Mouse (Mus musculus) lung, embryonic 14.5 days (tissue): ENCODE data around the gene Kctd20. TPM values are rescaled to one million over a fixed set of nuclear protein-coding genes. Genes with fewer than 3 reads are reported as not detected.

Source experiments
- ATAC-seq: fragments of 200-750 bp; cut with Nextera tagmentation; 2 replicates; pipeline ENCODE4 v1.8.0; 2017; ENCODE audit warnings: mild to moderate bottlenecking, moderate TSS enrichment, moderate library complexity; ENCODE audit not compliant: insufficient read depth
- DNase-seq: peaks from one replicate; pipeline ENCODE4 v3.0.0-alpha.2; 2015
- H3K27ac ChIP-seq: fragments of 300-500 bp; sonication (generic); 2 replicates; pipeline ENCODE4 v1.5.1; 2014; ENCODE audit warnings: low read depth, mild to moderate bottlenecking, moderate library complexity
- H3K27me3 ChIP-seq: fragments of 300-500 bp; sonication (generic); 2 replicates; pipeline ENCODE4 v1.6.1; 2014; ENCODE audit warnings: low read length, control low read depth; ENCODE audit not compliant: insufficient read depth
- H3K36me3 ChIP-seq: fragments of 300-500 bp; sonication (generic); 2 replicates; pipeline ENCODE4 v1.6.1; 2014; ENCODE audit warnings: control low read depth; ENCODE audit not compliant: insufficient read depth
- H3K4me1 ChIP-seq: fragments of 300-500 bp; sonication (generic); 2 replicates; pipeline ENCODE4 v1.6.1; 2014; ENCODE audit warnings: antibody characterized with exemption, control low read depth; ENCODE audit not compliant: insufficient read depth
- H3K4me2 ChIP-seq: fragments of 300-500 bp; sonication (generic); 2 replicates; pipeline ENCODE4 v1.6.1; 2014; ENCODE audit warnings: mild to moderate bottlenecking
- H3K4me3 ChIP-seq: fragments of 300-500 bp; sonication (generic); 2 replicates; pipeline ENCODE4 v1.5.1; 2014; ENCODE audit warnings: low read depth, low read length
- H3K9ac ChIP-seq: fragments of 300-500 bp; sonication (generic); 2 replicates; pipeline ENCODE4 v1.6.1; 2014
- H3K9me3 ChIP-seq: fragments of 300-500 bp; sonication (generic); 2 replicates; pipeline ENCODE4 v1.6.1; 2016; ENCODE audit warnings: low read depth, low read length, control low read depth
- CTCF ChIP-seq: IDR thresholded peaks from 2 replicates; pipeline ENCODE4 v1.5.1; 2016; ENCODE audit warnings: antibody characterized with exemption, low read depth
- WGBS: fragments of 180-500 bp; shearing (Covaris S2); extraction: QIAGEN DNeasy Blood & Tissue Kit; methylation state at CpG from one replicate; pipeline ENCODE4 v1.1.7; 2014; 5-methylcytosine and 5-hydroxymethylcytosine counted together
- polyA plus RNA-seq: library from polyadenylated mRNA; unstranded; fragments of >200 nt; fragmentation: Nextera tagmentation; extraction: Ambion mirVana; gene quantifications from 2 replicates; pipeline ENCODE4 v1.2.1, GENCODE M21; 2014

Kctd20 gene
- polyA plus RNA-seq, 1 experiment from 2014 or later: 91.5 TPM

DNA sequence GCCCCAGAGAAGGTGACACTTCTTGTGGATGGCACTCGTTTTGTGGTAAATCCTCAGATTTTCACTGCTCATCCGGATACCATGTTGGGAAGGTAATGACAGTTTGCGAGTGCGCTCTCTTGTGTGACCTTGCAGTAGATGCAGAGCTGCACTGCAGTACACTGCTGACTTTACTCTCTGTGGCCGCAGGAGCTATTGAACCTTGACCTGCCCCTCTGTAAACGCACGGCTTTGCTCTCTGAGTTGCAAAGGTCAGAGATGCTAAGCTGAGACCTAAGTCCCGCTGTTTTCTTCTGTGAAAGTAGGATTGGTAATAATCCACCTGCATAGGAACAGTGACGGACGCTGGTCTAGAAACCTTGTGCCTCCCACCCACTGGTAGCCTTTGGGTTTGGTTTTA lies 9.8 kb downstream of the Kctd20 start:
- Histone ChIP-seq H3K4me2 (no peak overlapping the region), H3K4me3 (no peak overlapping the region), H3K9me3 (no peaks in the 10 kb centered on the region), H3K4me1 (no peaks in the 10 kb centered on the region), H3K9ac (no peak overlapping the region), H3K36me3 (peaks cover 74% of the 10 kb centered on the region), H3K27ac (no peak overlapping the region), H3K27me3 (no peaks in the 10 kb centered on the region)
- DNase-seq (no peak), ATAC-seq (no peak)
- no peak for TF ChIP-seq CTCF
- 78% methylated on average over 10 of the region's 10 CpGs for WGBS

DNA sequence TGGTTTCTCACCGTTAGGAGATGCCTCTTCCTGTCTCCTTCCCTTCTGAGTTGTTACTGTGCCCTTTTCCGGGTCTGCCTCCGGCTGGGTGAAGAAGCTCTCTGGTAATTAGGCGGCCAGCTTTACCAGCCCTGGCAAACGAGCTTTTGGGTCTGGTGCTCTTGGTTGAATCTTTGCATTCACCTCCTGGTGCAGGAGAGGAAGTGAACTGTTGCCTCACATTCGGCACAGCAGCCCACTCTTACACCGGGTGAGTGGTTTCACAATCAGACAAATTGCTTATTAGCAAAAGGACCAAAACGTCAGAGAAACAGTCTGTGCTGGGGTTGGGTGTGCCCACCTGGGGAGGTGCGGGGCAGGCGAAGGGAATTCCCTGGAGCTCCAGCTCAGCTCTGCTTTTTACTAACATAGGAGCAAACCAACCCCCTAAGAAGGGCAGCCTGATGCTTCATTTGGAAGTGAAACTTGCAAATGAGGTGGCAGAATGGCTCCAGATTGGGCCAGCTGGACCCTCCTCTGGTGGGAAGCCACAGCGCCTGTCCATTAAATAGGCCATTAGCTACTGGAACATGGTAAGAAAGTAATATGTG lies 15.4 kb downstream of the Kctd20 start:
- 68% methylated on average over 11 of the region's 11 CpGs for WGBS
- DNase-seq: no peak
- H3K9ac ChIP-seq: no peak overlapping the region
- no peak overlapping the region for H3K27ac ChIP-seq
- H3K36me3 ChIP-seq: peaks cover 99% of the 10 kb centered on the region
- no peaks in the 10 kb centered on the region for H3K27me3 ChIP-seq
- TF ChIP-seq CTCF: no peak
- ATAC-seq: no peak
- H3K4me2 ChIP-seq: no peak overlapping the region
- no peaks in the 10 kb centered on the region for H3K4me1 ChIP-seq
- H3K9me3 ChIP-seq: no peaks in the 10 kb centered on the region
- no peak overlapping the region for H3K4me3 ChIP-seq

DNA sequence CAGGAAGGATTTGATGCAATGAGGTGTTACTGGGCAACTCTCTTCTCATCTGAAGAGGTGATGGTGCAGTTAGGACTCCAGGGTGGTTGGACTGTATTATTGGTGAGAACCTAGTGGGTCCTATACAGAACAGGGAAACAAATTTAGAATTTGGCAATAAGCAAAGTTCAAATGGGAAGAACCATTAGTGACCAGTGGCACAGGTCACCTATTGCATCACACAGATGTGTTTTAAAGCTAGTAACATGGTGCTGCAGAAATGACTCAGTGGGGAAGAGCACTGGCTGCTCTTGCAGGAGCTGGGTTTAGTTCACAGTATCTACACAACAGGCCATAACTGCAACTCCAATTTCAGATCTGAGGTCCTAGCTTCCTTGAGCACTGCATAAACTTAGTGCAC lies 18.4 kb downstream of the Kctd20 start:
- no peak for ATAC-seq
- no peak overlapping the region for H3K27ac ChIP-seq
- H3K9me3 ChIP-seq: no peaks in the 10 kb centered on the region
- TF ChIP-seq CTCF: no peak
- H3K4me1 ChIP-seq: no peaks in the 10 kb centered on the region
- no peaks in the 10 kb centered on the region for H3K27me3 ChIP-seq
- H3K36me3 ChIP-seq: peaks cover 97% of the 10 kb centered on the region
- H3K4me2 ChIP-seq: no peak overlapping the region
- DNase-seq: no peak
- no peak overlapping the region for H3K4me3 ChIP-seq
- no peak overlapping the region for H3K9ac ChIP-seq

DNA sequence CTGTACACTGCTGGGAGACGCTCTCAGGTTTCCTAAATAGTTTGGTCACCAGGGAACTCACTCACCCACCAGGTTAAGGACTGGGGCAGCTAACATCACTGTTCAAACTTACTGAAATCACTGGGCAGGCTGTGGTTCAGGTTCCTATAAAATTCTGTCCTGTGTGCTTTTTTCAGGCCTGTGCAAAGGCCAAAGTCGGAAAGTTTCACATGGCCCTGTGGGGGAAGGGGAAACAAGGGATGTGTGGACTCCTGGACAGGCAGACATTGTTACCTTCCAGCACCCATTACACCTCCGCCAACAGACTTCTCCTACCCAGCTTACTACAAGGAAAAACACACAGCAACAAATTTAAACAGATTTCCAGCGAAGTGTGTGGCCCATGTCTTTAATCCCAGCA lies 27.3 kb downstream of the Kctd20 start:
- Histone ChIP-seq H3K27ac (no peak overlapping the region), H3K36me3 (peaks cover 87% of the 10 kb centered on the region), H3K4me3 (no peak overlapping the region), H3K9ac (no peak overlapping the region), H3K27me3 (no peaks in the 10 kb centered on the region), H3K9me3 (no peaks in the 10 kb centered on the region), H3K4me1 (no peaks in the 10 kb centered on the region), H3K4me2 (no peak overlapping the region)
- ATAC-seq (no peak), DNase-seq (no peak)
- no peak for TF ChIP-seq CTCF
- 90% methylated on average over 4 of the region's 4 CpGs for WGBS

DNA sequence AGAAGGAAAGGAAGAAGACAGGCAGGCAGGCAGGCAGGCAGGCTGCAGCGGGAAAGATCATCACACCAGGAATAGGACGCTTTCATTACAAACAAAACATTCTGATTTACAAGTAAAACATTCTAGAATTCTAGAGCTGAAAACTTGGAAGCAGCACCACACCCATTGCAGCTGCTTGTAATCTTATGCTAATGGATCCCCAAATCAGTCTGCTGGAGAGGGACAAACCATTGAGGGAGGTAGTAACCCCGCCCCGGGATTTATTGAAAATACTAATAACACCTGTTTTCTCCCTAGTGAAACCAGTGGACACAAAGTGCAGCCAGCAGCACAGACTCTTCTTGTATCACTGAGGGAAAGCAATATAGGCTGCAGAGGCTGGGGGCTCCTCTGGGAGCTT lies 29.3 kb downstream of the Kctd20 start:
- no peak for TF ChIP-seq CTCF
- ATAC-seq (no peak), DNase-seq (no peak)
- H3K4me1 ChIP-seq: no peaks in the 10 kb centered on the region
- no peaks in the 10 kb centered on the region for H3K9me3 ChIP-seq
- H3K4me3 ChIP-seq: no peak overlapping the region
- WGBS: 76% methylated on average over 4 of the region's 4 CpGs
- H3K4me2 ChIP-seq: no peak overlapping the region
- no peak overlapping the region for H3K27ac ChIP-seq
- no peak overlapping the region for H3K9ac ChIP-seq
- no peaks in the 10 kb centered on the region for H3K27me3 ChIP-seq
- peaks cover 90% of the 10 kb centered on the region for H3K36me3 ChIP-seq

DNA sequence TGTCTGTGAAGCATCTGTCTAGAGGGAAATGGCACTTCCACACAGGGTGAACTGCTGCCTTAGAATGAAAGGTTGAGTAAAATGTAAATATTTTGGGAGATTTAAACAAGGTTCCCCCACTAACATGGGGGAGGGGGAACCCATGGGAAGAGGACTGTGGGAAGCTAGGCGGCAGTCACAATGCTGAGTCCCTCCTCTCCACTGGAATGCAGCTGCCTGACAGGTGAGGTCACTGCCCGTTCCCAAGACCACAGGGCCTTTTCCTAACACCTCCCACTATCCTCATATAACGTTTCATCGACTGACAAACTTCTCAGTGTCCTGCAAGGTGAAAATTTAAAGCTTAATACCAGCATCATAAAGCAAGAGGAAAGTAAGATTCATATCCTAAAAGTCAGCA lies 30.8 kb downstream of the Kctd20 start:
- no peaks in the 10 kb centered on the region for H3K27me3 ChIP-seq
- DNase-seq (peak; percentile 21), ATAC-seq (no peak)
- WGBS: 12% methylated on average over 4 of the region's 4 CpGs
- H3K36me3 ChIP-seq: peaks cover 92% of the 10 kb centered on the region
- H3K4me1 ChIP-seq: no peaks in the 10 kb centered on the region
- no peak for TF ChIP-seq CTCF
- no peaks in the 10 kb centered on the region for H3K9me3 ChIP-seq
- H3K27ac ChIP-seq: no peak overlapping the region
- no peak overlapping the region for H3K4me2 ChIP-seq
- no peak overlapping the region for H3K9ac ChIP-seq
- no peak overlapping the region for H3K4me3 ChIP-seq

DNA sequence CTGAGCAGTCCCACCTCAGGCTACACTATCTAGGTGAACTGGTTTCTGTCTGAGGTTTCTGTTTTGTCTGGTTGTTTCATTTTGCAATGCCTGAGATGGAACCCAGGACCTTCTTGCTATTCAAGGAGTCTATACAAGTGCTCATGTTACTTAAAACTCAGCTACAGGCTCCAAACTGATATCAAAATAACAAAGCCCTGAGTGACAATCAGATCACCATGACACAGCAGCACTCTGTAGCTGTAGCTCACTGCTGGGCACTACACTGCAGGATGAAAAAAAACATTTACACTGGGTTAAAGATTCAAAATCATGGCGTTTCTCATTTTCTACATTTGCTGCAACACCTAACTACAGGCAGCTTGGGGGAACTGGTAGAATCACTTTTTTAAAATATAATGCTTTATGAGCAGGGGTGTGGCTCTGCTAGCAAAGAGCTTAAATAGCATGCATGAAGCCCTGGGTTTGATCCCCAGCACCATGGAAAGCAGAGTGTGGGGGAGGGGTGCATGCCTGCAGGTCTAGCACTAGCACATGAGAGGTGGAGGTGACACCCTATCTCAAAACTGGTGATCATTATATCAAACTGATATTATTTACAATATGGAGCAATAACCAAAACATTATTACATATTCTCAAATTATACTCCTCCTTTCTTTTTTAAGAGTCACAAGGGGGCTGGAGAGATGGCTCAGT lies 33.1 kb downstream of the Kctd20 start:
- Histone ChIP-seq H3K4me1 (no peaks in the 10 kb centered on the region), H3K4me2 (no peak overlapping the region), H3K4me3 (no peak overlapping the region), H3K36me3 (peaks cover 93% of the 10 kb centered on the region), H3K27me3 (no peaks in the 10 kb centered on the region), H3K27ac (no peak overlapping the region), H3K9ac (no peak overlapping the region), H3K9me3 (no peaks in the 10 kb centered on the region)
- ATAC-seq (no peak), DNase-seq (no peak)
- TF ChIP-seq CTCF: no peak
- WGBS: 81% methylated on average over 1 of the region's 1 CpGs
